Mouse (Mus musculus): ENCODE results near the gene Helz2. TPM values are rescaled to one million over a fixed set of nuclear protein-coding genes. Genes with fewer than 3 reads are reported as not detected.

Gene Helz2
- polyA plus RNA-seq, 1 experiment from 2014 or later, result 9.4 TPM

DNA sequence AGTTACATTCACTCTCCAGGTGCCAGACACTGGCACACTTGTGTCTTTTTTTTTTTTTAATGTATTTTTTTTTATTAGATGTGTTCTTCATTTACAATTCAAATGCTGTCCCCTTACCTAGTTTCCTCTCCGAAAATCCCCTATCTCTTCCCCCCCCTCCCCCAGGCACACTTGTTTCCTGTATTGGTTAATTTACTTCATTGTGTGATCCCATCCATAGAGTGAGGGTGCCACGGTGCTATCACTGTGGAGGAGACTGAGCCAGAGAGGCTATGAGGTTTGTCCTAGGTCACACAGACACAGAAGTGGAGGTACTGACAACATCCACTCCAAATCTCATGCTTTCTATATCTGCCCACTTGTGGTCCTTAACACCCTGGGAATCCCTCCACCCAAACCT, 3.0 kb downstream of the Helz2 start:
- in situ Hi-C loops (cut with MboI; ENCODE audit: low pct_unique_long_range_greater_than_20kb), result no loop called here
- ChIA-PET POLR2A (no interaction called here), CTCF (no interaction called here)
- no peaks in the 10 kb centered on the region for H3K27me3 ChIP-seq
- DNase-seq (ENCODE audit: low read depth, low spot score) (no peak), ATAC-seq (no peak)
- TF ChIP-seq CTCF (IDR thresholded peaks at IDR 0.05), result no peak

DNA sequence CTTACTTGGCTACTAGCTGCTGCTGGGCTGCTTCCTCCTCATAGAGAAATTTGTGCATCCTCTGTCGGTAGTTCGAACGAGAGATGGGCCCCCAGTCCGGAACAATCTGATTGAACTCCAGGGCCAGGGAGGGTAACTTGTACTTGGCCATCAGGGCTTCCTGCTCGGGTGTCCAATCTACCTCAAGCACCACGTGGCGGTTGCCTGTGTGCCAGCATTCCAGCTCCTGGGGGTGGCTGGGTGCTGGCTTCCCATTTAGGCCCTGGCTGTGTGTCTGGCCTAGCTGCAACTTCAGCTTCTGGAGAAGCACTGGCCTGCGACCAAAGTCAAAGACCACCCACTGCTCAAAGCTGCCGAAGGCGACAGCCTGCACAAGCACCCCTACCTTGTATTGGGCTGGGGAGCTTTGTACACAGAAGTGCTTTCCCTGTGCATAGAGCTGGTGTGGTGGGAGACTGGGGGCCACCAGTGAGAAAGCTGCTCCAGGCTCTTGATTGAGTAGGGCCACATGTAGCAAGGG, 3.7 kb downstream of the Helz2 start:
- in situ Hi-C loops (cut with MboI; ENCODE audit: low pct_unique_long_range_greater_than_20kb), result no loop called here
- DNase-seq (ENCODE audit: low read depth, low spot score) (no peak), ATAC-seq (no peak)
- no peaks in the 10 kb centered on the region for H3K27me3 ChIP-seq
- CTCF ChIA-PET, result no interaction called here
- no peak for TF ChIP-seq CTCF (IDR thresholded peaks at IDR 0.05)
- POLR2A ChIA-PET, result interaction anchor here (0.6 kb wide), 1 partner anchor 10 kb away, joined by 4 read pairs; no protein-coding TSS in a partner anchor

GRCm38 (mm10) chr2:181237251-181238014, 4.4 kb downstream of the Helz2 start:
- CTCF ChIA-PET, result no interaction called here
- in situ Hi-C loops (cut with MboI; ENCODE audit: low pct_unique_long_range_greater_than_20kb), result no loop called here
- no peak for TF ChIP-seq CTCF (IDR thresholded peaks at IDR 0.05)
- POLR2A ChIA-PET, result no interaction called here
- H3K27me3 ChIP-seq, result no peaks in the 10 kb centered on the region
- ATAC-seq (no peak), DNase-seq (ENCODE audit: low read depth, low spot score) (no peak)

DNA sequence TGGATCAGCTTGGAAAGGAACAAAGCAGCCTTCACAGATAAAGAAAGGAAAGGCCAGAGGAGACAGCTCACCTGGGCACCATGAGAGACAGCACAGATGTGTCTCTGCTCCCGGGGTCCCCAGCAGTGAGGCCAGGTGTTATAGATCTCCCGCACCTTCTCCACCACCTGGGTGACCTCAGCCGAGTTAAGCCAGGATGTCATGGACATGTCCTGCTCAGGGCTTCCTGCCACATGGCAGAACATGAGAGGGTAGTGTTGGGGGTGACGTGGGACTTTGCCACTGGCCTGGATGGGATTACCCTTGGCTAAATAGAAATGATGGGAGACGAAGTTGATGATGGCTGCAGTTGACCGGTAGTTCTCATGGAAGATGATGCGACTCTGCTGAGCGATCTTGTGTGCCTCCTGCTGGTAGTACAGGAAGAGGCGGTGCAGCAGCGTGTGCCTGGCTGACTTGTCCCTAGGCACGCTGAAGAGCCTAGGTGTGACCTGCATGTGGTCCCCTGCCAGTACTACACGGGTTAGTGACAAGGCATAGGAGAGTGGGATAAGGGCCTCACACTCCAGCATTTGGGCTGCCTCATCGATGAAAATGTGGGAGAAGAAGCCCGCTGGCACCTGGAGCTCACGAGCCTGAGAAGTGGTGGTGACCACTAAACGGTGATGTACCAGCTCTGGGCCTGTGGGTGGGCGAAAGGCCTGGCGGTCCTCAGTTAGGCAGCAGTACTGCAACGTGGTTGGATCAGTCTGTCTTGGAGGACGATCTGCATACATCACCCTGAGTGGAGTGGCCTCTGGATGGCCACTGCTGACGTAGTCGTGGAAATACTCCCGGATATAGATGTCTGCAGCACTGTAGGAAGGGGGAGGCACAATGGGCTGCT, 5.9 kb downstream of the Helz2 start:
- CTCF ChIA-PET, result no interaction called here
- ATAC-seq (no peak), DNase-seq (ENCODE audit: low read depth, low spot score) (no peak)
- TF ChIP-seq CTCF (IDR thresholded peaks at IDR 0.05), result no peak
- no peaks in the 10 kb centered on the region for H3K27me3 ChIP-seq
- in situ Hi-C loops (cut with MboI; ENCODE audit: low pct_unique_long_range_greater_than_20kb), result no loop called here
- POLR2A ChIA-PET, result no interaction called here

DNA sequence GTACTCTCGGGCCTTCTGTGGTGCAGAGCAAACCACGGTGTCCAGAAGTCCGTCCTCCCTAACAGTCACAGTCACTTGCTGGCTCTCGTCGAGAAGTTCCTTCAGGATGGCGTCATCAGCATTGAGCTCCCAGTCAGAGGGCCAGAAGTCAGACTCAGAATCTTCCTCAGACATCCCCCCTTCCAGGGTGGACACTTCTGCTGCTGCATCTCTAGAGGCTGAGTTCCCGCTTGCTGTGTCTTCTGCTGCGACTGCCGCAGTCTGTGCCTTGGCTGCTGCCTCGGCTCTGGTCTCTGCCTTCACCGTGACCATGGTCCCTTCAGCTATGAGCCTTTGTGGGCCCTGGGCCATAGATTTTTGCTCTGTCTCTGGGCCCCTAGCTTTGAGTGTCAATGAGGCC, 7.1 kb downstream of the Helz2 start:
- no peak for DNase-seq (ENCODE audit: low read depth, low spot score)
- ChIA-PET POLR2A (no interaction called here), CTCF (no interaction called here)
- TF ChIP-seq CTCF (IDR thresholded peaks at IDR 0.05), result no peak
- in situ Hi-C loops (cut with MboI; ENCODE audit: low pct_unique_long_range_greater_than_20kb), result no loop called here
- no peaks in the 10 kb centered on the region for H3K27me3 ChIP-seq
- ATAC-seq, result no peak

GRCm38 (mm10) chr2:181233443-181233842, 8.4 kb downstream of the Helz2 start:
- CTCF ChIA-PET, result interaction anchor here (0.8 kb wide), 1 partner anchor 13 kb away, joined by 3 read pairs; no protein-coding TSS in a partner anchor
- no peaks in the 10 kb centered on the region for H3K27me3 ChIP-seq
- no peak for DNase-seq (ENCODE audit: low read depth, low spot score)
- ATAC-seq, result no peak
- in situ Hi-C loops (cut with MboI; ENCODE audit: low pct_unique_long_range_greater_than_20kb), result no loop called here
- TF ChIP-seq CTCF (IDR thresholded peaks at IDR 0.05), result no peak
- POLR2A ChIA-PET, result no interaction called here

- no peak for TF ChIP-seq CTCF (IDR thresholded peaks at IDR 0.05)
- ATAC-seq, result no peak
- POLR2A ChIA-PET, result interaction anchor here (0.5 kb wide), 1 partner anchor 111 kb away, joined by 3 read pairs; no protein-coding TSS in a partner anchor
These were observed 10.7 kb downstream of the Helz2 start for GRCm38 (mm10) chr2:181231171-181231570.

DNA sequence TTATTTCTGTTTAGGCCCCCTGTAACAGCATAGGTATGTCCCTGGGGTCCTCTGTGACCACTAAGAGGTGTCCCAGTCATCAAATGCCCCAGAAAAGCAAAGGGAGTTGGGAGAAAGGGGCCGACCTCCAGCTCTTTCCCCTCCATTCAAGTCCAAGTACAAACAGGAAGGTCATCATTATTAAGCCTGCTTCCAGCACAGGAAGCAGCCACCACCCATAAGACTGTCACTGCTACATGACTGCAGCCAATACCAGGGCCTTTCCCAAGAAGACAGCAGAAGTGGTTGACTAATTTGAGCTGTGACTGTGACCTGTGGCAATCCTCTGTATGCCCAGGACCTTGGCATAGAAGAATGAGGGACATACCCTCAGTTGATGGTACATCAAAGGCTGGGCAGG, 13.5 kb downstream of the Helz2 start:
- no peak for DNase-seq (ENCODE audit: low read depth, low spot score)
- H3K27me3 ChIP-seq, result no peaks in the 10 kb centered on the region
- POLR2A ChIA-PET, result interaction anchor here (2.5 kb wide), 1 partner anchor 8 kb away, joined by 6 read pairs; the partner anchor contains the start of gene Fndc11
- ATAC-seq, result no peak
- CTCF ChIA-PET, result no interaction called here
- no peak for TF ChIP-seq CTCF (IDR thresholded peaks at IDR 0.05)
- in situ Hi-C loops (cut with MboI; ENCODE audit: low pct_unique_long_range_greater_than_20kb), result no loop called here

More at GRCm38 (mm10) chr2:181231171-181231570, 10.7 kb downstream of the Helz2 start:
- in situ Hi-C loops (cut with MboI; ENCODE audit: low pct_unique_long_range_greater_than_20kb), result no loop called here
- no peak for DNase-seq (ENCODE audit: low read depth, low spot score)
- CTCF ChIA-PET, result no interaction called here
- H3K27me3 ChIP-seq, result no peaks in the 10 kb centered on the region

DNA sequence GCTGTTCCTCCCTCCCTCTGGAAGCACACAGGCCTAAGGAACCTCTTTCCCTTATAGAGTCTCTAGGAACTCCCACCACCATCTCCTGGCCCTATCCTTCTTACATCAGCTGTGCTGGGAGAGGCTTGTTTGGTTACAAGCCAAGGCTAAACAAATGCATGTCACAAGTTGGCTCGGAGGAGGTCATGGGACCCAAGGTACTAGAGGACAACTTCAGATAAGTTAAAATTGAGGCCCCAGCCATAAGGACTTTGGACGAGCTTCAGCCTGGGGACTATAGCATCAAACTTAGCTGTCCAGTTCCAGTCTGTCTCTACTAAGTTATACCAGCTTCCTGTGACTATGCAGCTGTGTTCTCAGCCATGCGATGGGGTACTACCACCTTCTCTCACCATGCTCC, 14.7 kb downstream of the Helz2 start:
- H3K27me3 ChIP-seq, result no peaks in the 10 kb centered on the region
- no peak for TF ChIP-seq CTCF (IDR thresholded peaks at IDR 0.05)
- ChIA-PET CTCF (no interaction called here), POLR2A (interaction anchor here (0.7 kb wide), 1 partner anchor 128 kb away, joined by 3 read pairs; no protein-coding TSS in a partner anchor)
- no peak for DNase-seq (ENCODE audit: low read depth, low spot score)
- in situ Hi-C loops (cut with MboI; ENCODE audit: low pct_unique_long_range_greater_than_20kb), result no loop called here
- ATAC-seq, result no peak

DNA sequence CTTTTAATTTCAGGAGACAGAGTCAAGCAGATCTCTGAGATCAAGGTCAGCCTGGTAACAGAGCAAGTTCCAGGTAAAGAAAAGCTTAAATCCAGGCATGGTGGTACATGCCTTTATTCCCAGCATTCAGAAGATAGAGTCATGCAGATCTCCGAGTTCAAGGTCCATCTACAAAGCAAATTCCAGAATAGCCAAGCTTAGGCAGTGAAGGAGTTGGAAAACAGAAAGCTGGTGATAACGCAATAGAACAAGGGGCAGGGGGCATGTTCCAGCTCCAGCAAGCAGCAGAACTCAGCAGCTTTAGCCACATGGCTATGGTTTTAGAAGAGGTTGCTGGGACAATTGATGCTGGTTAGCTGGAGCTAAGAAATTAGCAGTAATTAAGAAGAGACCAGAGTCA, 16.8 kb downstream of the Helz2 start:
- ChIA-PET CTCF (no interaction called here), POLR2A (no interaction called here)
- in situ Hi-C loops (cut with MboI; ENCODE audit: low pct_unique_long_range_greater_than_20kb), result no loop called here
- no peak for ATAC-seq
- DNase-seq (ENCODE audit: low read depth, low spot score), result no peak
- TF ChIP-seq CTCF (IDR thresholded peaks at IDR 0.05), result no peak
- no peaks in the 10 kb centered on the region for H3K27me3 ChIP-seq

DNA sequence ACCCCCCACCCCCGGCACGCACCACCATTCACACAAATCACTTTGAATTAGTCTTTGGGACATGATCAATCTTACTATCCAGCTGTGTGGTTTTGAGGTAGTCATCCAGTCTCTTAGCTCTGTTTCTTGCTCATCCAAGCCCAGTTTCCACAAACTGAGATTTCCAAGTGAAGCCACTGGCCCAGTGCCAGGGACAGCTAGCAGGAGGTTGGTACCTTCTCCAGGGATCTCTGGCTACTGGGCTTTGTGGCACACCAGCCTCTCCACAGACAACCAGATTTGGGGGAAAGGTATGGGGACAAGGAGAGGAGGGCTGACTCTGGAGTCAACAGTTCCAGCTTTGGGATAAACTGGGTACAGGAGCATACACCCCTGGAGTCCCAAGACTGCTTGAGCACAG, 21.5 kb downstream of the Helz2 start:
- TF ChIP-seq CTCF (IDR thresholded peaks at IDR 0.05), result no peak
- DNase-seq (ENCODE audit: low read depth, low spot score) (no peak), ATAC-seq (no peak)
- peaks cover 4% of the 10 kb centered on the region for H3K27me3 ChIP-seq
- ChIA-PET POLR2A (interaction anchor here (1.9 kb wide), 1 partner anchor 9 kb away, joined by 6 read pairs; no protein-coding TSS in a partner anchor), CTCF (interaction anchor here (0.8 kb wide), 1 partner anchor 13 kb away, joined by 3 read pairs; no protein-coding TSS in a partner anchor)
- in situ Hi-C loops (cut with MboI; ENCODE audit: low pct_unique_long_range_greater_than_20kb), result no loop called here
